Mouse (Mus musculus): ENCODE results near the gene Gm48552.

Gm48552 gene

GRCm38 (mm10) chr10:81362336-81362949, 26.4 kb upstream of the Gm48552 start:
- no peak for DNase-seq

GRCm38 (mm10) chr10:81363436-81364346, 25.1 kb upstream of the Gm48552 start:
- peak; percentile 67 for DNase-seq

GRCm38 (mm10) chr10:81364666-81365065, 24.1 kb upstream of the Gm48552 start:
- DNase-seq, result peak; percentile 51

GRCm38 (mm10) chr10:81365073-81365472, 23.7 kb upstream of the Gm48552 start:
- no peak for DNase-seq

GRCm38 (mm10) chr10:81365672-81366476, 22.9 kb upstream of the Gm48552 start, which contains the start of gene 4930404N11Rik:
Gene 4930404N11Rik (minus strand): TSS chr10:81365816.
- no peak for DNase-seq

- no peak for DNase-seq
These were observed 22.2 kb upstream of the Gm48552 start for GRCm38 (mm10) chr10:81366477-81367206.

GRCm38 (mm10) chr10:81367207-81367495, 21.7 kb upstream of the Gm48552 start:
- DNase-seq, result no peak

- DNase-seq, result no peak
These were observed 13.5 kb upstream of the Gm48552 start for GRCm38 (mm10) chr10:81375322-81375721.

- no peak for DNase-seq
These were observed 12.0 kb upstream of the Gm48552 start for GRCm38 (mm10) chr10:81376561-81377361.

- DNase-seq, result no peak
These were observed 11.5 kb upstream of the Gm48552 start for GRCm38 (mm10) chr10:81377362-81377664.

- no peak for DNase-seq
These were observed 10.8 kb upstream of the Gm48552 start, which contains the start of gene Fzr1 for GRCm38 (mm10) chr10:81377793-81378552. Gene Fzr1 (minus strand): TSS chr10:81378516.

- DNase-seq, result peak; percentile 100
These were observed 10.1 kb upstream of the Gm48552 start for GRCm38 (mm10) chr10:81378553-81379182.

GRCm38 (mm10) chr10:81379183-81379553, 9.6 kb upstream of the Gm48552 start:
- no peak for DNase-seq

GRCm38 (mm10) chr10:81379809-81380378, 8.9 kb upstream of the Gm48552 start:
- no peak for DNase-seq

GRCm38 (mm10) chr10:81382039-81382438, 6.8 kb upstream of the Gm48552 start:
- DNase-seq, result peak; percentile 68

- DNase-seq, result peak; percentile 100
These were observed 4.8 kb upstream of the Gm48552 start, which contains the start of the genes Dohh and Gm48551 for GRCm38 (mm10) chr10:81383802-81384604. Gene Dohh (plus strand): TSS chr10:81384428. Gene Gm48551 (plus strand): TSS chr10:81384466.

- DNase-seq, result no peak
These were observed 4.2 kb upstream of the Gm48552 start for GRCm38 (mm10) chr10:81384605-81384982.

GRCm38 (mm10) chr10:81385603-81386306, 3.0 kb upstream of the Gm48552 start:
- no peak for DNase-seq

- DNase-seq, result no peak
These were observed 1.1 kb upstream of the Gm48552 start for GRCm38 (mm10) chr10:81387716-81388115.
